Mouse (Mus musculus) embryonic facial prominence, embryonic 13.5 days (tissue): Measurements from ENCODE around the gene Tomm70a. TPM values are rescaled to one million over a fixed set of nuclear protein-coding genes. Genes with fewer than 3 reads are reported as not detected.
A peak's percentile ranks its signal among the peaks of the same experiment; 100 is the strongest.

ENCODE experiments used
- ATAC-seq: fragments of 200-750 bp; cut with Nextera tagmentation; 2 replicates; pipeline ENCODE4 v1.8.0; 2017; ENCODE audit warnings: low read depth; ENCODE audit not compliant: insufficient number of reproducible peaks, insufficient read depth, low FRiP score, low TSS enrichment
- H3K27ac ChIP-seq: fragments of 300-500 bp; sonication (generic); 2 replicates; pipeline ENCODE4 v1.5.1; 2015; ENCODE audit warnings: moderate library complexity, mild to moderate bottlenecking, inconsistent platforms
- H3K27me3 ChIP-seq: fragments of 300-500 bp; sonication (generic); 2 replicates; pipeline ENCODE4 v1.6.1; 2015; ENCODE audit warnings: mild to moderate bottlenecking, inconsistent platforms
- H3K36me3 ChIP-seq: fragments of 300-500 bp; sonication (generic); 2 replicates; pipeline ENCODE4 v1.6.1; 2015; ENCODE audit warnings: mild to moderate bottlenecking, inconsistent platforms
- H3K4me1 ChIP-seq: fragments of 300-500 bp; sonication (generic); 2 replicates; pipeline ENCODE4 v1.6.1; 2015; ENCODE audit warnings: inconsistent platforms
- H3K4me2 ChIP-seq: fragments of 300-500 bp; sonication (generic); 2 replicates; pipeline ENCODE4 v1.6.1; 2015; ENCODE audit warnings: moderate library complexity, mild to moderate bottlenecking, inconsistent platforms
- H3K4me3 ChIP-seq: fragments of 300-500 bp; sonication (generic); 2 replicates; pipeline ENCODE4 v1.5.1; 2015; ENCODE audit warnings: mild to moderate bottlenecking, inconsistent platforms
- H3K9ac ChIP-seq: fragments of 300-500 bp; sonication (generic); 2 replicates; pipeline ENCODE4 v1.6.1; 2015; ENCODE audit warnings: mild to moderate bottlenecking, inconsistent platforms
- H3K9me3 ChIP-seq: fragments of 300-500 bp; sonication (generic); 2 replicates; pipeline ENCODE4 v1.6.1; 2016; ENCODE audit warnings: inconsistent platforms
- WGBS: fragments of 180-500 bp; shearing (Covaris S2); methylation state at CpG from one replicate; pipeline ENCODE4 v1.1.7; 2015; ENCODE audit warnings: mixed read lengths; 5-methylcytosine and 5-hydroxymethylcytosine counted together
- polyA plus RNA-seq: library from polyadenylated mRNA; unstranded; fragments of >200 nt; fragmentation: Nextera tagmentation; extraction: Ambion mirVana; gene quantifications from 2 replicates; pipeline ENCODE4 v1.2.1, GENCODE M21; 2015

The Tomm70a gene
- polyA plus RNA-seq, 1 experiment from 2014 or later, result 41.3 TPM

DNA sequence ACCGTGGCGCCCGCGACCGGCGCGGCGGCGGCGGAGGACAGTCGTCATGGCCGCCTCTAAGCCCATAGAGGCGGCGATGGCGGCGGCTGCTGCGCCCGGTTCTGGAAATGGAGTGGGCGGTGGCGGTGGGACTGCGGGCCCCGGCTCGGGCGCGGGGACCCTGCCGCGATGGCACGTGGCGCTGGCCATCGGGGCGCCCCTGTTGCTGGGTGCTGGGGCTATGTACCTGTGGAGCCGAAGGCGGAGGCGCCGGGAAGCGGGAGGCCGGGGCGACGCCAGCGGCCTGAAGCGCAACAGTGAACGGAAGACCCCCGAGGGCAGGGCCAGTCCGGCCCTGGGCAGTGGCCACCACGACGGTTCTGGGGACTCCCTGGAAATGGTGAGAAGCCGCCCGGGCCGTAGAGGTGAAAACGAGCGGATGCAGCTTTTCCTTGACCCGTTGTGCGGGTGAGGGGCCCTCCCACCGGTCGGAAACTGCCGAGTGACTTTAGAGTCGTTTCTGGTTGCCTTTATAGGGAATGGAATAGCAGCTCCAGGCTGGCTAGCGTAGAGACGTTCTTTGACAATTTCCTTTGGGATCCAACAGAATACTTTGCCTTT lies 413 bp downstream of the Tomm70a start:
- Histone ChIP-seq H3K9me3 (no peaks in the 10 kb centered on the region), H3K9ac (peak overlapping the region; percentile 98), H3K27ac (peak overlapping the region; percentile 95), H3K36me3 (no peaks in the 10 kb centered on the region), H3K4me1 (peaks cover 22% of the 10 kb centered on the region), H3K4me3 (peak overlapping the region; percentile 98), H3K4me2 (peak overlapping the region; percentile 71), H3K27me3 (0 out of 2 replicates have a peak, but pooled peaks cover 3% of the 10 kb centered on the region)
- ATAC-seq, result peak; percentile 48; the same call in 1 of the 2 replicates
- WGBS, result under 1% methylated on average over 57 of the region's 59 CpGs

- WGBS, result 49% methylated on average over 6 of the region's 6 CpGs
- H3K27ac ChIP-seq, result no peak overlapping the region
- peak overlapping the region; percentile 98 for H3K9ac ChIP-seq
- no peaks in the 10 kb centered on the region for H3K36me3 ChIP-seq
- H3K4me3 ChIP-seq, result peak overlapping the region; percentile 98
- H3K4me2 ChIP-seq, result peak overlapping the region; percentile 71
- no peak for ATAC-seq
- peaks cover 22% of the 10 kb centered on the region for H3K4me1 ChIP-seq
- no peaks in the 10 kb centered on the region for H3K9me3 ChIP-seq
- H3K27me3 ChIP-seq, result 0 out of 2 replicates have a peak, but pooled peaks cover 3% of the 10 kb centered on the region
These were observed 1.4 kb downstream of the Tomm70a start for GRCm38 (mm10) chr16:57122682-57123445.

GRCm38 (mm10) chr16:57126268-57126667 lies 4.8 kb downstream of the Tomm70a start:
- 40% methylated on average over 4 of the region's 4 CpGs for WGBS
- H3K9me3 ChIP-seq, result no peaks in the 10 kb centered on the region
- H3K4me1 ChIP-seq, result peaks cover 24% of the 10 kb centered on the region
- ATAC-seq, result no peak
- H3K27me3 ChIP-seq, result no peaks in the 10 kb centered on the region
- H3K4me2 ChIP-seq, result no peak overlapping the region
- no peak overlapping the region for H3K27ac ChIP-seq
- H3K9ac ChIP-seq, result no peak overlapping the region
- no peak overlapping the region for H3K4me3 ChIP-seq
- H3K36me3 ChIP-seq, result no peaks in the 10 kb centered on the region

GRCm38 (mm10) chr16:57127825-57128224 lies 6.3 kb downstream of the Tomm70a start:
- WGBS, result 94% methylated on average over 2 of the region's 2 CpGs
- H3K27ac ChIP-seq, result no peak overlapping the region
- no peak overlapping the region for H3K4me3 ChIP-seq
- no peaks in the 10 kb centered on the region for H3K9me3 ChIP-seq
- no peak overlapping the region for H3K9ac ChIP-seq
- no peak overlapping the region for H3K4me2 ChIP-seq
- H3K27me3 ChIP-seq, result no peaks in the 10 kb centered on the region
- no peak for ATAC-seq
- peaks cover 20% of the 10 kb centered on the region for H3K4me1 ChIP-seq
- H3K36me3 ChIP-seq, result no peaks in the 10 kb centered on the region

GRCm38 (mm10) chr16:57130752-57131400 lies 9.4 kb downstream of the Tomm70a start:
- no peak overlapping the region for H3K4me2 ChIP-seq
- H3K4me3 ChIP-seq, result no peak overlapping the region
- H3K9me3 ChIP-seq, result no peaks in the 10 kb centered on the region
- peaks cover 13% of the 10 kb centered on the region for H3K36me3 ChIP-seq
- no peak overlapping the region for H3K9ac ChIP-seq
- H3K27ac ChIP-seq, result no peak overlapping the region
- no peaks in the 10 kb centered on the region for H3K27me3 ChIP-seq
- no peak for ATAC-seq
- H3K4me1 ChIP-seq, result peaks cover 6% of the 10 kb centered on the region
- 83% methylated on average over 3 of the region's 3 CpGs for WGBS

GRCm38 (mm10) chr16:57131544-57131943 lies 10.0 kb downstream of the Tomm70a start:
- Histone ChIP-seq H3K4me1 (peaks cover 2% of the 10 kb centered on the region; the same call in 1 of the 2 replicates), H3K27ac (no peak overlapping the region), H3K27me3 (no peaks in the 10 kb centered on the region), H3K9ac (no peak overlapping the region), H3K36me3 (peaks cover 18% of the 10 kb centered on the region), H3K9me3 (no peaks in the 10 kb centered on the region), H3K4me3 (no peak overlapping the region), H3K4me2 (no peak overlapping the region)
- 77% methylated on average over 4 of the region's 4 CpGs for whole genome bisulfite sequencing
- no peak for ATAC-seq

- 96% methylated on average over 1 of the region's 1 CpGs for whole genome bisulfite sequencing
- H3K4me3 ChIP-seq, result no peak overlapping the region
- H3K27me3 ChIP-seq, result no peaks in the 10 kb centered on the region
- no peak for ATAC-seq
- H3K4me2 ChIP-seq, result no peak overlapping the region
- no peaks in the 10 kb centered on the region for H3K9me3 ChIP-seq
- H3K27ac ChIP-seq, result no peak overlapping the region
- peaks cover 2% of the 10 kb centered on the region; the same call in 1 of the 2 replicates for H3K4me1 ChIP-seq
- peaks cover 26% of the 10 kb centered on the region for H3K36me3 ChIP-seq
- H3K9ac ChIP-seq, result no peak overlapping the region
These were observed 10.8 kb downstream of the Tomm70a start for GRCm38 (mm10) chr16:57132326-57132725.

- H3K4me2 ChIP-seq, result no peak overlapping the region
- 90% methylated on average over 6 of the region's 6 CpGs for WGBS
- H3K9ac ChIP-seq, result no peak overlapping the region
- ATAC-seq, result no peak
- no peak overlapping the region for H3K4me3 ChIP-seq
- peaks cover 2% of the 10 kb centered on the region; the same call in 1 of the 2 replicates for H3K4me1 ChIP-seq
- no peaks in the 10 kb centered on the region for H3K27me3 ChIP-seq
- H3K27ac ChIP-seq, result no peak overlapping the region
- no peaks in the 10 kb centered on the region for H3K9me3 ChIP-seq
- peaks cover 34% of the 10 kb centered on the region for H3K36me3 ChIP-seq
These were observed 12.1 kb downstream of the Tomm70a start for GRCm38 (mm10) chr16:57133611-57134010.

DNA sequence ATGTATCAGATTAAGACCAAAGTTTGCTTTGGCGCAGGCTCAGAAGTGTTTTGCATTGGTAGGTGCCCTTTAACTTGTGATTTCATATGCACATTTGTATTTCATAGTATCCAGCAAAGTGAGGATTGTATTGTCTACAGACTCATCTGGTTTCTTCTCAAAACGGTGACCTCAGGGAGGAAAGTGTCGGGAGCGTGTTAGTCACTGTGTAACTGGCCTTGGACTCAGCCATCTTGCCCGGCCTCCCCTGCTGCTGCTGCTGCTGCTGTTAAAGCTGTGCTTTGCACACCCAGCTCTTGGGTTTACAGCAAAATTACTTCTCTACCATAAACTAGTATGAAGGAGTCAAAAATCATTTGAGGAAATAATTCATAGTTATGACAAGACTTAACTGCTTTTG lies 23.2 kb downstream of the Tomm70a start:
- 95% methylated on average over 5 of the region's 5 CpGs for WGBS
- no peaks in the 10 kb centered on the region for H3K9me3 ChIP-seq
- no peaks in the 10 kb centered on the region for H3K4me1 ChIP-seq
- no peaks in the 10 kb centered on the region for H3K27me3 ChIP-seq
- no peak overlapping the region for H3K9ac ChIP-seq
- no peak overlapping the region for H3K4me2 ChIP-seq
- no peak overlapping the region for H3K27ac ChIP-seq
- H3K4me3 ChIP-seq, result no peak overlapping the region
- peaks cover 58% of the 10 kb centered on the region for H3K36me3 ChIP-seq
- ATAC-seq, result no peak

- 94% methylated on average over 4 of the region's 4 CpGs for WGBS
- no peaks in the 10 kb centered on the region for H3K27me3 ChIP-seq
- no peak for ATAC-seq
- no peak overlapping the region for H3K4me3 ChIP-seq
- H3K27ac ChIP-seq, result no peak overlapping the region
- H3K9me3 ChIP-seq, result no peaks in the 10 kb centered on the region
- no peak overlapping the region for H3K9ac ChIP-seq
- H3K4me2 ChIP-seq, result no peak overlapping the region
- peaks cover 58% of the 10 kb centered on the region for H3K36me3 ChIP-seq
- no peaks in the 10 kb centered on the region for H3K4me1 ChIP-seq
These were observed 29.9 kb downstream of the Tomm70a start for GRCm38 (mm10) chr16:57151437-57151836.

DNA sequence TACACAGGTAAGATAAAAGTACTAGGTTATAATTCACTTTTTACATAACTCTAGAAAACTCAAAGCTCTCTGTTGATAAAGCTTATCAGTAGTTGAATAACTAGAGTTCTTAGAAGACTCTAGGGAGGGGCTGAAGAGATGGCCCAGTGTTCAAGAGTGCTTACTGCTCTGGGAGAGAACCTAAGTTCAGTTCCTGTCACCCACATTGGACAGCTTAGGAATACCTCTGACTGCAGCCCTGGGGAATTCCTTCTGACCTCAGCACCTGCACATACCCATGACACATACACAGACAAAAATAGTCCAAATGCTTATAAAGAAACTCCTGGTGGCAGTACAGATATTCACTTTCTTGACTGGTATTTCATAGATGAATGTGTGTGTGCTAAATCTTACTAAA lies 34.4 kb downstream of the Tomm70a start:
- Histone ChIP-seq H3K36me3 (peaks cover 67% of the 10 kb centered on the region), H3K4me2 (no peak overlapping the region), H3K4me1 (no peaks in the 10 kb centered on the region), H3K27ac (no peak overlapping the region), H3K27me3 (no peaks in the 10 kb centered on the region), H3K9me3 (no peaks in the 10 kb centered on the region), H3K4me3 (no peak overlapping the region), H3K9ac (no peak overlapping the region)
- ATAC-seq, result no peak

GRCm38 (mm10) chr16:57157076-57157475 lies 35.6 kb downstream of the Tomm70a start:
- ATAC-seq, result no peak
- Histone ChIP-seq H3K27ac (no peak overlapping the region), H3K27me3 (no peaks in the 10 kb centered on the region), H3K36me3 (peaks cover 71% of the 10 kb centered on the region), H3K4me2 (no peak overlapping the region), H3K9me3 (no peaks in the 10 kb centered on the region), H3K4me3 (no peak overlapping the region), H3K9ac (no peak overlapping the region), H3K4me1 (no peaks in the 10 kb centered on the region)
- 88% methylated on average over 4 of the region's 4 CpGs for WGBS
